Mouse (Mus musculus) megakaryocyte-erythroid progenitor cell, adult 5-6 weeks (primary cell): ENCODE measurements around the gene Tctex1d1. TPM values are rescaled to one million over a fixed set of nuclear protein-coding genes. Genes with fewer than 3 reads are reported as not detected.

Experiments
- ATAC-seq: replicated peaks from 2 replicates; pipeline ENCODE4 v1.8.0; 2016; ENCODE audit warnings: mild to moderate bottlenecking, inconsistent platforms; ENCODE audit not compliant: severe bottlenecking, poor library complexity, low FRiP score, low TSS enrichment
- total RNA-seq, 2 experiments: library from RNA; stranded (forward) in 1 of 2; stranded (reverse) in 1 of 2; fragments of 200-1000, 215-1000 nt in 1 of 2; fragments of >200 nt in 1 of 2; fragmentation: Nextera tagmentation in 1 of 2; gene quantifications; 2 replicates each; pipeline ENCODE4 v1.2.3; 2014 to 2017

Gene Tctex1d1
- total RNA-seq, 2 experiments from 2014 or later: not detected

- ATAC-seq: no peak
Measured at GRCm38 (mm10) chr4:103039838-103040191, 61.4 kb downstream of the Tctex1d1 start.

GRCm38 (mm10) chr4:103042997-103043396 is 64.6 kb downstream of the Tctex1d1 start:
- no peak for ATAC-seq

- ATAC-seq: no peak
Measured at GRCm38 (mm10) chr4:103048046-103048445, 69.6 kb downstream of the Tctex1d1 start.

Other genes starting within 250 kb of the Tctex1d1 start
- gene Sgip1, start 237.3 kb upstream of the Tctex1d1 start, total RNA-seq (2014; fragmentation: Nextera tagmentation): not detected in 2 replicates
- 0.19 and 0.23 TPM in 2 replicates for gene Sgip1, start 237.3 kb upstream of the Tctex1d1 start, total RNA-seq (2017)
- gene Insl5, start 48.2 kb downstream of the Tctex1d1 start, total RNA-seq (2014; fragmentation: Nextera tagmentation): not detected in 2 replicates
- not detected in 2 replicates for gene Insl5, start 48.2 kb downstream of the Tctex1d1 start, total RNA-seq (2017)
- gene Mier1, start 135.8 kb downstream of the Tctex1d1 start, total RNA-seq (2014; fragmentation: Nextera tagmentation): 82.0 and 90.2 TPM in 2 replicates
- gene Mier1, start 135.8 kb downstream of the Tctex1d1 start, total RNA-seq (2017): 95.3 and 101 TPM in 2 replicates
- gene Wdr78, start 135.9 kb downstream of the Tctex1d1 start, total RNA-seq (2014; fragmentation: Nextera tagmentation): 2.7 and 5.0 TPM in 2 replicates
- 1.6 and 9.8 TPM in 2 replicates for gene Wdr78, start 135.9 kb downstream of the Tctex1d1 start, total RNA-seq (2017)
- gene Slc35d1, start 236.6 kb downstream of the Tctex1d1 start, total RNA-seq (2014; fragmentation: Nextera tagmentation): 18.5 and 21.5 TPM in 2 replicates
- gene Slc35d1, start 236.6 kb downstream of the Tctex1d1 start, total RNA-seq (2017): 6.6 and 10.6 TPM in 2 replicates